Mouse (Mus musculus) MEL (cell line): ENCODE measurements around the gene Mtmr10. TPM values are rescaled to one million over a fixed set of nuclear protein-coding genes. Genes with fewer than 3 reads are reported as not detected.

Source experiments
- DNase-seq: peaks from one replicate; pipeline ENCODE4 v3.0.0; 2011; ENCODE audit warnings: low read depth, low spot score
- H3K27ac ChIP-seq: 2 replicates; pipeline ENCODE4 v1.5.1; 2012; ENCODE audit warnings: low read depth, mild to moderate bottlenecking, control low read depth, low read length, moderate library complexity; ENCODE audit not compliant: control insufficient read depth
- H3K27me3 ChIP-seq, 2 experiments: fragments of 150-350 bp in 1 of 2; sonication (generic) in 1 of 2; 2 replicates each; pipeline ENCODE4 v1.6.1; 2012; ENCODE audit warnings: low read length in 2 of 2, mild to moderate bottlenecking in 2 of 2, improper control_type of control experiment in 1 of 2, moderate library complexity in 1 of 2; ENCODE audit not compliant: insufficient read depth in 2 of 2, control insufficient read depth in 1 of 2
- H3K36me3 ChIP-seq, 2 experiments: 2 replicates each; pipeline ENCODE4 v1.6.1; 2012 to 2014; ENCODE audit warnings: low read length in 2 of 2, improper control_type of control experiment in 1 of 2, inconsistent platforms in 1 of 2, mild to moderate bottlenecking in 1 of 2; ENCODE audit not compliant: insufficient read depth in 2 of 2, control insufficient read depth in 1 of 2
- H3K4me1 ChIP-seq, 2 experiments: fragments of 150-350 bp in 1 of 2; sonication (generic) in 1 of 2; 2 replicates each; pipeline ENCODE4 v1.6.1; 2012; ENCODE audit warnings: low read length in 2 of 2, improper control_type of control experiment in 1 of 2, mild to moderate bottlenecking in 1 of 2; ENCODE audit not compliant: insufficient read depth in 2 of 2, control insufficient read depth in 1 of 2
- H3K4me3 ChIP-seq, 2 experiments: fragments of 150-350 bp in 1 of 2; sonication (generic) in 1 of 2; 2 replicates each; pipeline ENCODE4 v1.5.1; 2012; ENCODE audit warnings: low read depth in 2 of 2, low read length in 2 of 2, mild to moderate bottlenecking in 2 of 2, moderate library complexity in 2 of 2, control low read depth in 1 of 2, improper control_type of control experiment in 1 of 2; ENCODE audit not compliant: control insufficient read depth in 1 of 2, insufficient read depth in 1 of 2
- H3K79me2 ChIP-seq: 2 replicates; pipeline ENCODE4 v1.6.1; 2012; ENCODE audit warnings: mild to moderate bottlenecking, low read length, moderate library complexity; ENCODE audit not compliant: control insufficient read depth, poor library complexity, insufficient read depth
- H3K9ac ChIP-seq: 2 replicates; pipeline ENCODE4 v1.6.1; 2012; ENCODE audit warnings: low read depth, mild to moderate bottlenecking, control low read depth, low read length, moderate library complexity; ENCODE audit not compliant: control insufficient read depth, poor library complexity, severe bottlenecking
- H3K9me3 ChIP-seq: fragments of 150-350 bp; sonication (generic); replicated peaks from 2 replicates; pipeline ENCODE4 v1.6.1; 2012; ENCODE audit warnings: mild to moderate bottlenecking, low read length, improper control_type of control experiment, moderate library complexity; ENCODE audit not compliant: insufficient read depth
- CHD1 ChIP-seq: IDR thresholded peaks from 2 replicates; pipeline ENCODE4 v1.6.1; 2012; ENCODE audit warnings: low read depth, mild to moderate bottlenecking, inconsistent platforms, low read length, improper control_type of control experiment
- ELF1 ChIP-seq: IDR thresholded peaks from 2 replicates; pipeline ENCODE4 v1.6.1; 2014; ENCODE audit warnings: low read depth, mild to moderate bottlenecking, inconsistent platforms, low read length, improper control_type of control experiment, moderate library complexity
- GABPA ChIP-seq: IDR thresholded peaks from 2 replicates; pipeline ENCODE4 v1.6.1; 2012; ENCODE audit warnings: low read depth, mild to moderate bottlenecking, inconsistent platforms, low read length, improper control_type of control experiment, moderate library complexity
- GATA1 ChIP-seq: IDR thresholded peaks from 2 replicates; pipeline ENCODE4 v1.6.1; 2011; ENCODE audit warnings: low read depth, low read length, improper control_type of control experiment
- HCFC1 ChIP-seq: IDR thresholded peaks from 2 replicates; pipeline ENCODE4 v1.6.1; 2012; ENCODE audit warnings: low read depth, mild to moderate bottlenecking, inconsistent platforms, low read length, improper control_type of control experiment, moderate library complexity
- JUND ChIP-seq: IDR thresholded peaks from 2 replicates; pipeline ENCODE4 v1.6.1; 2011; ENCODE audit warnings: low read depth, mild to moderate bottlenecking, improper control_type of control experiment, low read length
- MXI1 ChIP-seq: IDR thresholded peaks from 2 replicates; pipeline ENCODE4 v1.6.1; 2011; ENCODE audit warnings: mild to moderate bottlenecking, low read depth, low read length, improper control_type of control experiment
- MYB ChIP-seq: IDR thresholded peaks from 2 replicates; pipeline ENCODE4 v1.6.1; 2011; ENCODE audit warnings: mild to moderate bottlenecking, low read depth, low read length, improper control_type of control experiment
- POLR2AphosphoS5 ChIP-seq: IDR thresholded peaks from 2 replicates; pipeline ENCODE4 v1.6.1; 2012; ENCODE audit warnings: low read depth, borderline replicate concordance, mild to moderate bottlenecking, inconsistent platforms, low read length, moderate library complexity, mixed read lengths
- RAD21 ChIP-seq: IDR thresholded peaks from 2 replicates; pipeline ENCODE4 v1.6.1; 2011; ENCODE audit warnings: mild to moderate bottlenecking, low read depth, low read length, improper control_type of control experiment
- SIN3A ChIP-seq: IDR thresholded peaks from 2 replicates; pipeline ENCODE4 v1.6.1; 2012; ENCODE audit warnings: low read length, improper control_type of control experiment, inconsistent platforms
- SMC3 ChIP-seq: IDR thresholded peaks from 2 replicates; pipeline ENCODE4 v1.6.1; 2011; ENCODE audit warnings: low read depth, low read length, improper control_type of control experiment
- TAL1 ChIP-seq: IDR thresholded peaks from 2 replicates; pipeline ENCODE4 v1.6.1; 2012; ENCODE audit warnings: mild to moderate bottlenecking, inconsistent platforms, low read length, moderate library complexity, mixed read lengths
- UBTF ChIP-seq: IDR thresholded peaks from 2 replicates; pipeline ENCODE4 v1.6.1; 2012; ENCODE audit warnings: low read depth, mild to moderate bottlenecking, inconsistent platforms, low read length, improper control_type of control experiment, moderate library complexity, borderline replicate concordance; ENCODE audit not compliant: insufficient read depth
- USF2 ChIP-seq, 2 experiments: IDR thresholded peaks; 2 replicates each; pipeline ENCODE4 v1.6.1; 2011 to 2012; ENCODE audit warnings: improper control_type of control experiment in 2 of 2, low read length in 2 of 2, borderline replicate concordance in 1 of 2, inconsistent platforms in 1 of 2, low read depth in 1 of 2, mild to moderate bottlenecking in 1 of 2; ENCODE audit not compliant: insufficient read depth in 1 of 2
- ZC3H11A ChIP-seq: IDR thresholded peaks from 2 replicates; pipeline ENCODE4 v1.6.1; 2012; ENCODE audit warnings: low read depth, mild to moderate bottlenecking, inconsistent platforms, low read length, improper control_type of control experiment
- ZKSCAN1 ChIP-seq: IDR thresholded peaks from 2 replicates; pipeline ENCODE4 v1.6.1; 2012; ENCODE audit warnings: low read depth, mild to moderate bottlenecking, inconsistent platforms, low read length, improper control_type of control experiment, moderate library complexity
- ZMIZ1 ChIP-seq: IDR thresholded peaks from 2 replicates; pipeline ENCODE4 v1.6.1; 2012; ENCODE audit warnings: low read depth, mild to moderate bottlenecking, inconsistent platforms, low read length, improper control_type of control experiment, moderate library complexity
- ZNF384 ChIP-seq: IDR thresholded peaks from 2 replicates; pipeline ENCODE4 v1.6.1; 2012; ENCODE audit warnings: low read depth, mild to moderate bottlenecking, inconsistent platforms, low read length, improper control_type of control experiment
- polyA plus RNA-seq, 2 experiments: library from polyadenylated mRNA; stranded (reverse) in 1 of 2; unstranded in 1 of 2; fragments of >175 nt in 1 of 2; fragments of >200 nt in 1 of 2; gene quantifications; 2 replicates each; pipeline versions ENCODE4 v1.2.1 to v1.2.4; 2012; ENCODE audit warnings: low replicate concordance in 2 of 2, low read depth in 1 of 2; ENCODE audit not compliant: insufficient read length in 2 of 2, insufficient read depth in 1 of 2, missing spikeins in 1 of 2
- total RNA-seq: library from RNA; depleted of rRNA; stranded (reverse); fragments of 300-350 nt; gene quantifications from 2 replicates; pipeline ENCODE4 v1.2.3, GENCODE M21; 2012

Mtmr10 gene
- total and polyA plus RNA-seq, 3 experiments = 1.7 to 2.4 TPM; not detected in 1

DNA sequence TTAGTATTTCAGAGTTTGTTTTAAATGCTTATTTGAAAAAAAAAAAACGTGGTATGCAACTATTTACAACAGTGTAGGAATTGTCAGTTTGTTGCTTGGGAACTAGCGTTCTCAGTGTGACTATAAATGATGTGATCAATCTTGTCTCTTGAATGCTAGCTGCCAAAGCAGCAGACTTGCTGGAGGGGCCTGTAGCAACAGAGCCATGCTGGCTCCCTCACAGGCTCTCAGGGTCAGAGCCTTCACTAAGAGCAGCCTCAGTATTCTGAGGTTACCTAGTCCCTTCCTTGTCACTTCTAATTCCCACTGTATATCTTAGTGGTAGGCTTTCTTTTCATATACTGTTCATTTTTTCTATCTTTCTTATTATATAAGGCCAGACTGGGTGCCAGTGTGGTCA is 23.3 kb downstream of the Mtmr10 start:
- Histone ChIP-seq H3K9me3 (no peaks in the 10 kb centered on the region), H3K9ac (no peak overlapping the region), H3K4me3 (no peak overlapping the region), H3K36me3 (no peaks in the 10 kb centered on the region), H3K4me1 (no peaks in the 10 kb centered on the region), H3K27me3 (no peaks in the 10 kb centered on the region), H3K27ac (no peak overlapping the region), H3K79me2 (no peaks in the 10 kb centered on the region)
- TF ChIP-seq MYB (no peak), ZNF384 (no peak), SMC3 (no peak), ZMIZ1 (no peak), USF2 (IDR thresholded peaks at IDR 0.05; ENCODE audit: borderline replicate concordance in 1 of 2, insufficient read depth in 1 of 2, low read depth in 1 of 2, low read length in 2 of 2) (no peak), ZC3H11A (no peak), ZKSCAN1 (no peak), POLR2AphosphoS5 (no peak), UBTF (no peak), JUND (no peak), TAL1 (no peak), HCFC1 (no peak)
- no peak for DNase-seq

- no peak for DNase-seq
- no peaks in the 10 kb centered on the region for H3K79me2 ChIP-seq
- no peak overlapping the region for H3K9ac ChIP-seq
- H3K36me3 ChIP-seq = no peaks in the 10 kb centered on the region
- no peak for TF ChIP-seq GABPA
- TF ChIP-seq CHD1 = no peak
- no peak for TF ChIP-seq GATA1
- H3K27me3 ChIP-seq = no peaks in the 10 kb centered on the region
- H3K9me3 ChIP-seq = no peaks in the 10 kb centered on the region
- no peak overlapping the region for H3K27ac ChIP-seq
- no peaks in the 10 kb centered on the region for H3K4me1 ChIP-seq
- H3K4me3 ChIP-seq = no peak overlapping the region
Observed at GRCm38 (mm10) chr7:64312811-64313210, 25.4 kb downstream of the Mtmr10 start.

DNA sequence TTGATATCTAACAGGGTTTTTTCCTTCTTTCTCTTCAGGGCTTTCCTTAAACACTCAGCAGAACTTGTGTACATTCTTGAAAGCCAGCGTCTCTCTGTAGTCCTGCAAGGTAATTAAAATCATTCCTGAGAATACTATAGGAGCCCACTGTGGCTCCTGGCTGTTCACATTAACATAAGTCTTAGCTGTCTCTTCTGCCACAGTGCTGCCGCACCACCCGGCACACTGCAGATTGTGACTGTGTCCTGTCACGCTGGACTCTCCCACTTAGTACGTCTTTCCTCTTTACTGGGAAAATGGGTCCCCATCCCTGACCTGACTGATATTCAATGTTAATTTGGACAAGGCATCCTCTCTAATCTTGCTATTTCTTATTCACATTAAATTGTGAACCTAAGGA is 33.7 kb downstream of the Mtmr10 start:
- Histone ChIP-seq H3K27me3 (no peaks in the 10 kb centered on the region), H3K36me3 (no peaks in the 10 kb centered on the region), H3K4me3 (no peak overlapping the region)

More for the DNA sequence above, 33.7 kb downstream of the Mtmr10 start:
- H3K9me3 ChIP-seq = no peaks in the 10 kb centered on the region
- TF ChIP-seq MXI1 (no peak), SIN3A (no peak), ELF1 (no peak), UBTF (no peak), RAD21 (no peak)
- no peaks in the 10 kb centered on the region for H3K4me1 ChIP-seq
- no peak overlapping the region for H3K27ac ChIP-seq
- H3K79me2 ChIP-seq = no peaks in the 10 kb centered on the region
- DNase-seq = no peak
- no peak overlapping the region for H3K9ac ChIP-seq
